Mouse (Mus musculus) forebrain, embryonic 14.5 days (tissue): ENCODE data around the gene Ust. TPM values are rescaled to one million over a fixed set of nuclear protein-coding genes. Genes with fewer than 3 reads are reported as not detected.

Experiments used
- ATAC-seq: fragments of 200-750 bp; cut with Nextera tagmentation; 2 replicates; pipeline ENCODE4 v1.8.0; 2017; ENCODE audit warnings: mild to moderate bottlenecking, moderate library complexity
- DNase-seq: peaks from one replicate; pipeline ENCODE4 v3.0.0-alpha.2; 2015; ENCODE audit warnings: low spot score
- H3K27ac ChIP-seq: fragments of 300-500 bp; sonication (generic); 2 replicates; pipeline ENCODE4 v1.5.1; 2014; ENCODE audit warnings: low read depth, mild to moderate bottlenecking, control low read depth, low read length, moderate library complexity
- H3K27me3 ChIP-seq: fragments of 300-500 bp; sonication (generic); replicated peaks from 2 replicates; pipeline ENCODE4 v1.6.1; 2014; ENCODE audit warnings: low read length, control low read depth, mixed read lengths; ENCODE audit not compliant: control insufficient read depth, insufficient read depth
- H3K36me3 ChIP-seq: fragments of 300-500 bp; sonication (generic); 2 replicates; pipeline ENCODE4 v1.6.1; 2014; ENCODE audit warnings: low read length, control low read depth; ENCODE audit not compliant: control insufficient read depth, insufficient read depth
- H3K4me1 ChIP-seq: fragments of 300-500 bp; sonication (generic); 2 replicates; pipeline ENCODE4 v1.6.1; 2014; ENCODE audit warnings: antibody characterized with exemption, low read length, control low read depth; ENCODE audit not compliant: control insufficient read depth, insufficient read depth
- H3K4me2 ChIP-seq: fragments of 300-500 bp; sonication (generic); 2 replicates; pipeline ENCODE4 v1.6.1; 2014; ENCODE audit warnings: mild to moderate bottlenecking, control low read depth, low read length
- H3K4me3 ChIP-seq: fragments of 300-500 bp; sonication (generic); 2 replicates; pipeline ENCODE4 v1.5.1; 2014; ENCODE audit warnings: low read depth, low read length, control low read depth
- H3K9ac ChIP-seq: fragments of 300-500 bp; sonication (generic); 2 replicates; pipeline ENCODE4 v1.6.1; 2014; ENCODE audit warnings: mild to moderate bottlenecking, low read length, control low read depth, moderate library complexity
- H3K9me3 ChIP-seq: fragments of 300-500 bp; sonication (generic); replicated peaks from 2 replicates; pipeline ENCODE4 v1.6.1; 2016; ENCODE audit warnings: low read length, control low read depth, mixed read lengths; ENCODE audit not compliant: control insufficient read depth
- WGBS: fragments of 180-500 bp; shearing (Covaris S2); extraction: QIAGEN DNeasy Blood & Tissue Kit; methylation state at CpG from one replicate; pipeline ENCODE4 v1.1.7; 2014; 5-methylcytosine and 5-hydroxymethylcytosine counted together
- polyA plus RNA-seq: library from polyadenylated mRNA; unstranded; fragments of >200 nt; fragmentation: Nextera tagmentation; extraction: Ambion mirVana; gene quantifications from 2 replicates; pipeline ENCODE4 v1.2.1, GENCODE M21; 2014

Ust gene
- polyA plus RNA-seq, 1 experiment from 2014 or later, result 5.8 TPM

DNA sequence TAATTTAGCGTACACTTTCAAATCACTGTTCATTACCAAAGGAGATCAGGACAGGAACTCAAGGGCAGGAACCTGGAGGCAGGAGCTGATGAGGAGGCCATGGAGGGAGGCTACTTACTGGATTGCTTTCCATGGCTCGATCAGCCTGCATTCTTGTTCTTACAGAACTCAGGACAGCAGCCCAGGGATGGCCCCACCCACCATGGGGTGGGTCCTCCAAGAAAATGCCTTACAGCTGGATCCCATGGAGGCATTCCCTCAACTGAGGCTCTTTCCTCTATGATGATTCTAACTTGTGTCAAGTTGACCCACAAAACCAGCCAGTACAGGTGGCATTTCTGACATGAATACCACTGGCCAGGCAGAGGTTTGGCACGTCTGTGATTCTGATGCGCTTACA is 314.9 kb downstream of the Ust start:
- no peaks in the 10 kb centered on the region for H3K36me3 ChIP-seq
- H3K27me3 ChIP-seq, result no peaks in the 10 kb centered on the region
- no peaks in the 10 kb centered on the region for H3K9me3 ChIP-seq
- no peaks in the 10 kb centered on the region for H3K4me1 ChIP-seq
- no peak overlapping the region for H3K9ac ChIP-seq
- WGBS, result 88% methylated on average over 4 of the region's 4 CpGs
- DNase-seq (no peak), ATAC-seq (no peak)
- H3K4me2 ChIP-seq, result no peak overlapping the region
- H3K4me3 ChIP-seq, result no peak overlapping the region
- H3K27ac ChIP-seq, result no peak overlapping the region

DNA sequence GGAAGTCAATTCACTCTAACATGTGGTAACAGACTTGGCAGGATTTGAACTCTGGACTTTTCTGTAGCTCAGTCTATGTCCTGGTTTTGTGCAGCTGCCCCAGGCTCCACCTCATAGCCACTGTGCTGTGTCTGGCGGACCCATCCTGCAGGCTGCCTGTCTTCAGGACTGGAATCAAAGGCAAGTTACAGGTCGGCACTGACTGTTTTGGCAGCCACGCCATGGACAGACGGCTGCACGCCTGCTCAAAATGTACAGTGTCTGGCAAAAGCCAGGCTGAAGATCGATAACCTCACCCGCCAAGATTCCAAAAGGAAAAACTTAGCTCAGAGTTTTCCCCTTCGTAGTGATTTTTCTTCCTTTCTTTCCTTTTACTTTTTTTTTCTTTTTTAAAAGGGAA is 318.8 kb downstream of the Ust start:
- 89% methylated on average over 8 of the region's 8 CpGs for WGBS
- peaks cover 6% of the 10 kb centered on the region; the same call in 1 of the 2 replicates for H3K4me1 ChIP-seq
- no peak overlapping the region for H3K4me3 ChIP-seq
- no peaks in the 10 kb centered on the region for H3K36me3 ChIP-seq
- no peak overlapping the region for H3K27ac ChIP-seq
- no peak overlapping the region for H3K9ac ChIP-seq
- no peak for DNase-seq
- H3K4me2 ChIP-seq, result no peak overlapping the region
- no peaks in the 10 kb centered on the region for H3K9me3 ChIP-seq
- H3K27me3 ChIP-seq, result no peaks in the 10 kb centered on the region
- ATAC-seq, result no peak

DNA sequence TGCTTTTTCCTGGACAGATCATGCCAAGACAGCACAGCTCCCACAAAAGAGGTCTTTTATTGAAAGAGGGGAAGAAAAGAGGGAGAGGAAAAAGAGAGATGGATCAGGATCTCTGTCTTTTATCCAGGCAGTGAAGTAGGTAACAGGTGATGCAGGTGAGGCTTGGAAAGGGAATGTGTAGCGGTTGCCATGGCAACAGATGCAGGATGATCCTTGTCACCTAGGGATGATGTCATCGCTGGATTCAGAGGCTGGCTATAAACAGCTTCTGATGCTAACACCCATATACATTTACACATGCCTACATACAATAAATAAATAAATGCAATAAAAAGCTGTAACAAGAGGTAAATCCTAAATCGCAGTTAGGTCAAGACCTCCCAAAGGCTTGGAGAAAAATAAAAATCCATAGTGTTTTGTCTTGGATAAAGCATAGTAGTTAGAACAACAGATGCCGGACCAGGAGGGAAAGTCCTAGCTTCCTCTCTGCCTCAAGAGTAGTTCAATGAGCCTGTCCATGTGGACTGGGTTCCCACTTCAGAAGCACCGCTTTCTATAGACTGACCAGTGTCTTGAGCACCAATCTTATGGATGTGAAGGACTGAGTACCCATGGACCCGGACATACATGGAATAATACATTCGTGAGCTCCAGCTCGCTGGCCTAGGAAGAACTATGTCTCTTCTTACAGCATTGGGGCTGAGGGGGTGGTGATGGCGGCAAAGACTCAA is 319.4 kb downstream of the Ust start:
- no peak overlapping the region for H3K9ac ChIP-seq
- H3K27ac ChIP-seq, result no peak overlapping the region
- ATAC-seq, result no peak
- H3K4me1 ChIP-seq, result peaks cover 6% of the 10 kb centered on the region; the same call in 1 of the 2 replicates
- 92% methylated on average over 9 of the region's 9 CpGs for WGBS
- no peak overlapping the region for H3K4me2 ChIP-seq
- peak; percentile 67 for DNase-seq
- no peaks in the 10 kb centered on the region for H3K36me3 ChIP-seq
- H3K4me3 ChIP-seq, result no peak overlapping the region
- H3K9me3 ChIP-seq, result no peaks in the 10 kb centered on the region
- H3K27me3 ChIP-seq, result no peaks in the 10 kb centered on the region

DNA sequence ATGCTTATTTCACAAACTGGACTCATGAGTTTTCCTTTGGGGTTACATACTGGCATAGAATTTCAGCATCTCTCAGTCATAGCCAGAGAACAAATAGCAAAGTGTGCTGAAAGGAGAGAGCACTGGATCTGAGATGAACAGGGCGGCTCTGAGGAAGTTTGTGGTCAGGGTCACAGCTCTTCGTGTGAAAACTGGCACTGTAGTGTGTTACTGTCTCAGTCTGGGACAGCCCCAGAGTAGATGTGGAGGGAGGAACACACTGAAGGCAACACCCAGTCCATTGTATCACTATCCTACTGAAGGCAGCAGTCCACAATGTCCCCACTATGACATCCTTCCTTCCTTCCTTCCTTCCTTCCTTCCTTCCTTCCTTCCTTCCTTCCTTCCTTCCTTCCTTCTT is 321.0 kb downstream of the Ust start:
- H3K9ac ChIP-seq, result no peak overlapping the region
- H3K9me3 ChIP-seq, result no peaks in the 10 kb centered on the region
- H3K4me1 ChIP-seq, result peaks cover 6% of the 10 kb centered on the region; the same call in 1 of the 2 replicates
- H3K4me3 ChIP-seq, result no peak overlapping the region
- H3K27me3 ChIP-seq, result no peaks in the 10 kb centered on the region
- WGBS, result 70% methylated on average over 2 of the region's 2 CpGs
- ATAC-seq (no peak), DNase-seq (no peak)
- H3K4me2 ChIP-seq, result no peak overlapping the region
- no peak overlapping the region for H3K27ac ChIP-seq
- H3K36me3 ChIP-seq, result no peaks in the 10 kb centered on the region

DNA sequence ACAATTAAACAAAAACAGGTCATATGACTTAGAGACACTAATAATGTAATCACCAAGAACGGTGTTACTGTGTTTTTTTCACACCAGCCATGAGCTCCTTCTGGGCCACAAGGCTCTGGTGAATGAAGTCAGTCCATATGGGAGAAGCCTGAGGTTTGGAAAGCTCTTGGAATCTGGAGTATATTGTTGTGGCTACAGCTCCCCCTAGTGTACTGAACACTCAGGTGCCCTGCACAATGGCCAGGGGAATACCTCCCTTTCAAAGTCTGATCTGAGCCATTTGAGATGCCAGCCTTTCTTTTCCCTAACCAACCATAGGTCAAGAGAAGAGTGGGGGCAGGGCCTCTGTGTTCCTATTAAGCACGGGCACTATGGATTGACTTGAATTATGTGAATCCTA is 322.3 kb downstream of the Ust start:
- Histone ChIP-seq H3K4me1 (peaks cover 6% of the 10 kb centered on the region; the same call in 1 of the 2 replicates), H3K27ac (no peak overlapping the region), H3K4me3 (no peak overlapping the region), H3K9me3 (no peaks in the 10 kb centered on the region), H3K36me3 (no peaks in the 10 kb centered on the region), H3K27me3 (no peaks in the 10 kb centered on the region), H3K9ac (no peak overlapping the region), H3K4me2 (no peak overlapping the region)
- WGBS, result 3% methylated on average over 2 of the region's 2 CpGs
- DNase-seq (peak; percentile 93), ATAC-seq (peak; percentile 94)

DNA sequence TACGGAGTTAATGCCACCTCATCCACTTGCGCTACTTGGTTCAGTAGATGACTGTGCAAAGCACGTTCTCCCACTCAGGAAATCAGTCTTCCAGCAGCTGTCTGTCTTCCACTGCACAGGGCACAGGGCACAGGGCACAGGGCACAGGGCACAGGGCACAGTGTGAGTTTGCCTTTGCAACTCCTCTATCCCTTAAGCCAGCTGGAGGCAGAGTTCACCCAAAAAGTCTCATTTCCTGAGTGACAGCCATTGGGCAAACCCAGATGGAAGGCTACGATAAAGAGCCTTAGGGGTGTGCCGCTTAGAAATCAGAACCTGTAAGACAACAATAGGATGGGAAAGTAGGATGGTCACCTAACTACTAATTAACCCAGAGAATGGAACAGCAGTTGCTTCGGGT is 322.9 kb downstream of the Ust start:
- Histone ChIP-seq H3K27ac (no peak overlapping the region), H3K9me3 (no peaks in the 10 kb centered on the region), H3K4me2 (no peak overlapping the region), H3K36me3 (no peaks in the 10 kb centered on the region), H3K27me3 (no peaks in the 10 kb centered on the region), H3K4me1 (peaks cover 6% of the 10 kb centered on the region; the same call in 1 of the 2 replicates), H3K9ac (no peak overlapping the region), H3K4me3 (no peak overlapping the region)
- peak; percentile 47; the same call in 1 of the 2 replicates for ATAC-seq
- DNase-seq, result no peak
- WGBS, result 58% methylated on average over 6 of the region's 6 CpGs

DNA sequence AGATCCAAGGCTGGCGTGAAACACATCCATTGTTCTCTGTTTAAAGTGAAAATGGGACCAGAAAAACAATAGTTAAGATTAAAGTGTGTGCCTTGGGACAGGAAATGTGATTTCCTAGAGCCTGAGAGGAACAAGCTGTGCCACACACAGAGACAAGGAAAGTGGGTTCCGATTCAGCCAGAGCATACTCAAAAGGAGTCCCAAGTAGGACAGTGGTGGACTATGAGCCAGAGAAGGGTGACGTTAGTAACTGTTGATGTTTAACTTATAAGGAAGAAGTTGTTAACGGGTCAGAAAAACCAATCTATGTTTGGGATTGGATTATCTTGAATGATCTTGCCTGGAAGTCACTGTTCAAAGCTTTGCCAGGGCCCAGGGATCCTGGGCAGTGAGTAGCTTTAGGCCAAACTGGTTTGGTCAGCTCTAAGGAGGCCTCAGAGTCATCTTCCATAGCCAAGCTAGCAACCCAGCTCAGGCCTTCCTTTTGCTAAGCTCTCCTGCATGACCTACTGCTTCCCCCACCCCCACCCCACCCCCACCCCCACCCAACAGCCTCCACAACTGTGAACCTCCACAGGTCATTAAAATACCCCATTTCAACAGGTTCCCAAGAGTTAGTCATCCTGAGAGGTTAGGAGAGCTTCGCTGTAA is 329.2 kb downstream of the Ust start:
- no peaks in the 10 kb centered on the region for H3K27me3 ChIP-seq
- no peak overlapping the region for H3K27ac ChIP-seq
- no peak overlapping the region for H3K4me3 ChIP-seq
- WGBS, result 83% methylated on average over 5 of the region's 5 CpGs
- no peak overlapping the region for H3K9ac ChIP-seq
- H3K4me1 ChIP-seq, result no peaks in the 10 kb centered on the region
- DNase-seq (no peak), ATAC-seq (no peak)
- no peak overlapping the region for H3K4me2 ChIP-seq
- H3K36me3 ChIP-seq, result no peaks in the 10 kb centered on the region
- H3K9me3 ChIP-seq, result no peaks in the 10 kb centered on the region

DNA sequence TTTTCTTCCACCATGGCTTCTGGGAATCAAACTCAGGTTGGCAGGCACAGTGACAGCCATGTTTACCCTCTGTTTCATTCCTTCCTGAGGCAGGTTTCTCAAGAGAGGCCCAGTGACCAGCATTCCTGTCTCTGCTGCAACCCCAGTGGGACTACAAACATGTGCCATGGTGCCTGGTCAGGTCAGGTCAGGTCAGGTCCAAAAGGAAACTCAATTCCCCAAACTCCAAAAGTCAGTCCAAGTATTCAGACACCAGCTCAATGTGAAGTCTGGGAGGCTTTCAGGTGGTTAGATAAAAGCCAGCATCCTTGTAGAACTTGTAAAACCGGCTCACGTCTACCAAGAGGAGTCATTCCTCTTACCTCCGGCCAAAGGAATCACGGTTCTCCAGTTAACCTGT is 333.0 kb downstream of the Ust start:
- 86% methylated on average over 4 of the region's 4 CpGs for WGBS
- H3K27ac ChIP-seq, result no peak overlapping the region
- H3K27me3 ChIP-seq, result no peaks in the 10 kb centered on the region
- H3K9me3 ChIP-seq, result no peaks in the 10 kb centered on the region
- no peak overlapping the region for H3K9ac ChIP-seq
- H3K4me1 ChIP-seq, result no peaks in the 10 kb centered on the region
- H3K4me2 ChIP-seq, result no peak overlapping the region
- ATAC-seq (no peak), DNase-seq (no peak)
- no peaks in the 10 kb centered on the region for H3K36me3 ChIP-seq
- H3K4me3 ChIP-seq, result no peak overlapping the region

DNA sequence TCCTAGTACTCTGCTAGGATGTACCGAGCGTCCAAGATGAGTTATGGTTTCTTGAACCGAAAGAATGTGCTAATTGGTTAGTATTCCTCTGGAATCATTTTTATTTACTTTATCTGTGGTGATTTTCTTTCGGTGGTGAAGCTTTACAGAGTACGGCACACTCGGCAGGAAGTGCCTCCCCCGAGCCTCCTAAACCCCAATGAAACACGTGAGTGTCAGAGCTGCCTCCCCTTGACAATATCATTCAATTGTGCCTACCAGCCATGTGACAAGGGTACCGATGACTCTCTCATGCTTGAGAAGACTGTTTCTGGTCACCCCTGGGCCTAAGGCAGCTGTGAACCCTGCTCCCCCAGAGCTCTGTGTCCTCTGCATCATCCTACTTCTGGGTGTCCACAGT is 333.9 kb downstream of the Ust start:
- no peaks in the 10 kb centered on the region for H3K9me3 ChIP-seq
- H3K36me3 ChIP-seq, result no peaks in the 10 kb centered on the region
- no peak overlapping the region for H3K27ac ChIP-seq
- H3K4me3 ChIP-seq, result no peak overlapping the region
- H3K4me1 ChIP-seq, result no peaks in the 10 kb centered on the region
- ATAC-seq, result no peak
- DNase-seq, result no peak
- no peak overlapping the region for H3K4me2 ChIP-seq
- H3K27me3 ChIP-seq, result no peaks in the 10 kb centered on the region
- WGBS, result 90% methylated on average over 9 of the region's 9 CpGs
- H3K9ac ChIP-seq, result no peak overlapping the region
